Mouse (Mus musculus) frontal cortex, postnatal 25 days (tissue): ENCODE measurements around the gene Scp2.
"Not testable (repeated sequence)": the region's sequence is repeated elsewhere in the genome, so short reads cannot be mapped to it uniquely, and the experiment has no call there.

Source experiments
- DNase-seq, 2 experiments: peaks; one replicate each; pipeline ENCODE4 v3.0.0; 2022; ENCODE audit warnings: low spot score in 2 of 2

The Scp2 gene

GRCm38 (mm10) chr4:108144880-108145279 is at the start of gene Scp2:
Scp2 (minus strand) TSS chr4:108144998.
- no peak for DNase-seq

DNA sequence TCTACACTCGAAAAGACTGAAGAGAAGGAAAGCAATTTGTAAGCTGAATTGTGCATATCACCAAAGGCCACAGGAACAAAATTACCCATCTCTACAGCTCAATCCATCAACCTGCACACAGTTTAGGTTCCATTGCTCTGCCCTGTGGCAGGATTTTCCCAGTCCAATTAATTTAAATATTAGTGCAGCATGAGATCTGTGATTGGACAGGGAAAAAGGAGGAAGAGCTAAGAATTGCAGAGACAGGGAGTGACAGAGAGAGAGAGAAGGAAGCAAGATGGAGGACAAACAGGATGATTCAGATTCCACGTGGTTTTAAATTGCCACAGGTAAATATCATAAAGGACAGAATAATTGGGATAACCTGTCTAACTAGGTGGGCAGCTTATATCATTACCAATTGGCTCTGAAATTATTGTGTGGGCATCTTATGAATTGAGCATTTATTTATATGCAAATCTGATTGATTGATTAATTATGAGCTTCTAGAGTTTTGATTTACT is 48.1 kb upstream of the Scp2 start:
- no peak for DNase-seq

DNA sequence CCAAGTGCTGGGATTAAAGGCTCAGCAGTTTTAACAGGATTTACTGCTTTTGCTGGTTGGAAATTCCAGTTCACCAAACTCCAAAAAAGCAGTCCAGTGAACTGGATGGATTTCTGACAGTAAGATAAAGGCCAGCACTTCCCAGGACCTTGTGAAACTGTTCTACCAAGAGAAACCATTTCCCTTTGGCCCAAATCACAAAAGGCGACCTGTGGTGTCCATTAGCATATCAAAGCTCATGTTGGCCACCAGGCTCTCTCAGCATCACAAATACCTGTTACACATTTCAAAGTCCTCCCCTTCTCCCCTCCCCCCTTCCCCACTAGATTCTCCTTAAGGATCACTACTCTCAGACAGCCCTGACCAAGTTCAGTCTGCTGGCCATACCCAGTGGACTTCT is 37.5 kb upstream of the Scp2 start:
- DNase-seq: no peak

- no peak for DNase-seq
Measured at GRCm38 (mm10) chr4:108168056-108168455, 23.3 kb upstream of the Scp2 start.

- DNase-seq: no peak
Measured at GRCm38 (mm10) chr4:108166874-108167273, 22.1 kb upstream of the Scp2 start.

GRCm38 (mm10) chr4:108165152-108165895 is 20.5 kb upstream of the Scp2 start, which contains the start of gene Echdc2:
Echdc2 (plus strand) TSS chr4:108165437.
- DNase-seq: peak in 1 of 2 experiments; percentile 6

DNA sequence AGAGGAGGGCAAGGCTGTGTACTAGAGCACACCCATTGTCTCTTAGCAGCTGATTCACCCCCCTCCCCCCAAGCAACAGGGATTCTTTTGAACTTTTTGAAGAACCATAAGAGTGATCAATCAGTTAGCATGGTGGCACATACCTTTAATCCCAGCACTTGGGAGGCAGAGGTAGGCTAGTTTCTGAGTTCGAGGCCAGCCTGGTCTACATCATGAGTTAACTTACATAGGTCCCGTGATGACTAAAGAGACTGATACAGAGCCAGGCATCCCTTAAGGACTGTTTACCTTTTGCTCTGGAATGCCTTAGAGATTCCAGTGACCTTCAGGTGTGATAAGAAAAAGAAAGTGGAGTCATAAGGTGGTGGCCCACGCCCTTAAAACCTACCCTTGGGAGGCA is 18.5 kb upstream of the Scp2 start:
- DNase-seq: no peak

GRCm38 (mm10) chr4:108161936-108162335 is 17.1 kb upstream of the Scp2 start:
- no peak for DNase-seq

- not testable (repeated sequence) for DNase-seq
Measured at GRCm38 (mm10) chr4:108155141-108155540, 10.3 kb upstream of the Scp2 start.

DNA sequence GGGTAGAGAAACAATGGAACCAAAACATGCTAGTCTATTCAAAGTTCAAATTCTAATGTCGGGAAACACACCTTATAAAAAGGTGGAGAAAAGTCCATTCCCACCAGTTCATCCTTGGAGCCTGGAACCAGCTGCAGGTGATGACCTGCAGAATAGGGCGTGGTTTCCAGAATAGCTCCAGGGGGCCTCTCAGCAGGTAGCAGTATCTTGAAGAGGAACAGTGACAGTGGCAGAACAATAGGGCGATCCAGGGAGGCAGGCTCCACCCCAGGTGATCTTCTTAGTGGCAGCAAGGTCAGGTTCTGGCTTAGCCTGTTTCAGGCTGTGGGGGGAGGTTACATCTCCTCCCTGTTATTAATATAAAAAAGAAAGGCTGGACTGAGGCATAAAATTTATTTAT is 756 bp upstream of the Scp2 start:
- not testable (repeated sequence) for DNase-seq

GRCm38 (mm10) chr4:108143778-108144177 is 1.0 kb downstream of the Scp2 start:
- DNase-seq: no peak

- DNase-seq: not testable (repeated sequence)
Measured at GRCm38 (mm10) chr4:108143178-108143577, 1.6 kb downstream of the Scp2 start.

GRCm38 (mm10) chr4:108136938-108137337 is 7.9 kb downstream of the Scp2 start:
- DNase-seq: no peak

- DNase-seq: no peak
Measured at GRCm38 (mm10) chr4:108130452-108130851, 14.3 kb downstream of the Scp2 start.

- DNase-seq: no peak
Measured at GRCm38 (mm10) chr4:108128339-108128738, 16.5 kb downstream of the Scp2 start.

GRCm38 (mm10) chr4:108127516-108127915 is 17.3 kb downstream of the Scp2 start:
- no peak for DNase-seq

- DNase-seq: no peak
Measured at GRCm38 (mm10) chr4:108126260-108126659, 18.5 kb downstream of the Scp2 start.

- no peak for DNase-seq
Measured at GRCm38 (mm10) chr4:108124104-108124503, 20.7 kb downstream of the Scp2 start.

- peak; percentile 79 to 94 for DNase-seq
Measured at GRCm38 (mm10) chr4:108117924-108118876, 26.6 kb downstream of the Scp2 start.

GRCm38 (mm10) chr4:108117488-108117887 is 27.3 kb downstream of the Scp2 start:
- DNase-seq: no peak

- DNase-seq: no peak
Measured at GRCm38 (mm10) chr4:108116466-108116865, 28.3 kb downstream of the Scp2 start.

- DNase-seq: no peak
Measured at GRCm38 (mm10) chr4:108110706-108111105, 34.1 kb downstream of the Scp2 start.
